Mouse (Mus musculus) embryonic stem cell, embryonic (primary cell): ENCODE measurements at regions not wholly inside any gene's neighbourhood (a gene's known extent, or its start where the extent isn't known, plus 50 kb on each side); places are given as distances from the start of the nearest gene placed in this dataset.

Source experiments
- CTCF ChIA-PET, 4 experiments: fragments of 300-600 bp in 2 of 4; fragments of 350-600 bp in 2 of 4; sonication (Branson Sonifier 250); formaldehyde crosslinking; loops; one replicate each; lab custom pipeline; 2022; ENCODE audit warnings: inconsistent platforms in 2 of 4; lab: Charles Lee
- POLR2A ChIA-PET, 4 experiments: fragments of 300-600 bp in 2 of 4; fragments of 350-600 bp in 2 of 4; sonication (Branson Sonifier 250); formaldehyde crosslinking; loops; one replicate each; lab custom pipeline; 2022; ENCODE audit warnings: antibody characterized with exemption in 4 of 4, inconsistent platforms in 1 of 4; lab: Charles Lee

GRCm38 (mm10) chr2:82508595-82508994 lies 434.8 kb upstream of the Fsip2 start:
- ChIA-PET POLR2A (no interaction called here), CTCF (no interaction called here)

DNA sequence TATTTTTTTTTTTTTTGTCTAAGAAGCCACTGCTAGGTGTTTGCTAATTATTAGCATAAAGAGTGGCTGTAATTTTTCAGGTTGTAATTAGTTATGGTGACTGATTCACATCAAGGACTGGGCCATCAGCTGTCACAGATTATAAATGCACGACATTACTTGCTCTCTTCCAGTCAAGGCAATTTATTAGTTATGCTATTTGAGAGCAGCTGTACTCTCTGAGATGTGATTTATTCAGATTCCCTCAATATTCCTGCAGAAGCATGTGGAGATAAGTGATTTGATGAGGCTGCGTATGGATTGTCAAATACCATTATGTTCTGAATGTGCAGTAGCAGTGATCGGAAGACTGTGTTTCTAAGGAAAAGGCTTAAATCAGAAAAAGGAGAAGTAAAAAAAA lies 428.3 kb upstream of the Fsip2 start:
- POLR2A ChIA-PET = no interaction called here
- CTCF ChIA-PET = no interaction called here

DNA sequence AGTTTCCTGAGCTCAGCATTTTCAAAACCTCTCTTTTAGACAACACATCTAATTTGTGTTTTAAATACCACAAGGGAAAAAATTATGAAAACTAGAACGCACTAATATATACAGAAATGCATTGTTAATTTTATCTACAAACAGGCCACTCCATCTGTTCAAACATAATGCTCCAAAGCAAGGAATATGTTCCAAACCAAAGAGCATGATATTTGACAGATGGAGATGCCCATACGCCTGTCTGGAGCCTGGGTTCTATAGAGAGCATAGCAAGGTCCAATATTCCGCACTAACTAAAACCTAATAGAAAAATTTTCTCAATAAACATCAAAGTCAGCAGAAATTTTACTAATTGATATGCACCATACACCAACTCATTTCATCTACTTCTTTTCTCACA lies 423.5 kb upstream of the Fsip2 start:
- CTCF ChIA-PET = no interaction called here
- POLR2A ChIA-PET = no interaction called here

DNA sequence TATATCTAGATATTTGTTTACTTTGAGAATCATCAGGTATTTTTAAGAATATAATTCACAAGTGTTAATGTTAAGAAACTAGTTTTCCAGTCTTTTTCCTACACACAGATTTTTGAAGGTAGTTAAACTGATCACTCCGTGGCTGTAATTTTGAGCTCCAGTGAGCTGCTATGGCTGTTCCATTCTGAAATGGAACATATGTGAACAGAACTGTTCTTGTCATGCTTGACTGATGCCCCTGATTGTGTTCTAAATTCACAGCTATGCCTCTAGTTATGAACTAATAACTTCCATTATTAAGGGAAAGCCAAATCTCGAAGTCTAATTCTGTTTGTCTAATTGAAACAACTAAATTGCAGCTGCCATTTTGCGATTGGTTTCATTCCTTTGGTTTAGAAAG lies 404.5 kb upstream of the Fsip2 start:
- ChIA-PET CTCF (no interaction called here), POLR2A (no interaction called here)

DNA sequence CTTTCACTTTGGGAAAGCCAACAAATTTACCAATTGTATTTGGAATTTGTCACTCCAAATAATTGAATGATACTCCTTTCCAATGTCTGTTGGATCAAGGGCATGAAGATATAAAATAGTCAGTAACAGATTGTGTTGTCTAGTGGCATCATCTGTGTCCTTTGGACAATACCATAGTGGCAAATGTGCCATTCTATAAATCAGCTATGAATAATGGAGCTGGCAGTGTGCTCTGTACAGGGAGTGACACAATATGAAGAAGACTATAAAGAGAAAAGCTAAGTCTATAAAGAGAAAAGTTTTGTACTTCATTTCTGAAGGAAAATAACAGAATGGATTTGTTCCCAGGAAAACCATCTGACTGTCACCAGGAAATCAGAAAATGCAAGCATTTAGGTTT lies 402.8 kb upstream of the Fsip2 start:
- ChIA-PET POLR2A (no interaction called here), CTCF (no interaction called here)

- POLR2A ChIA-PET = interaction anchor here in 1 of 4 experiments (0.7 kb wide), 1 partner anchor 227 kb away, joined by 3 read pairs; no protein-coding TSS in a partner anchor
- CTCF ChIA-PET = interaction anchor here in 1 of 4 experiments (0.6 kb wide), 1 partner anchor 1809 kb away, joined by 8 read pairs; no protein-coding TSS in a partner anchor
These were observed 373.1 kb upstream of the Fsip2 start for GRCm38 (mm10) chr2:82570358-82570757.

- ChIA-PET POLR2A (no interaction called here), CTCF (no interaction called here)
These were observed 371.3 kb upstream of the Fsip2 start for GRCm38 (mm10) chr2:82572099-82572498.

GRCm38 (mm10) chr2:82573841-82574240 lies 369.6 kb upstream of the Fsip2 start:
- ChIA-PET POLR2A (interaction anchor here in 1 of 4 experiments (0.6 kb wide), 1 partner anchor 1628 kb away, joined by 4 read pairs; no protein-coding TSS in a partner anchor), CTCF (no interaction called here)

- CTCF ChIA-PET = no interaction called here
These were observed 363.8 kb upstream of the Fsip2 start for GRCm38 (mm10) chr2:82579665-82580064.

DNA sequence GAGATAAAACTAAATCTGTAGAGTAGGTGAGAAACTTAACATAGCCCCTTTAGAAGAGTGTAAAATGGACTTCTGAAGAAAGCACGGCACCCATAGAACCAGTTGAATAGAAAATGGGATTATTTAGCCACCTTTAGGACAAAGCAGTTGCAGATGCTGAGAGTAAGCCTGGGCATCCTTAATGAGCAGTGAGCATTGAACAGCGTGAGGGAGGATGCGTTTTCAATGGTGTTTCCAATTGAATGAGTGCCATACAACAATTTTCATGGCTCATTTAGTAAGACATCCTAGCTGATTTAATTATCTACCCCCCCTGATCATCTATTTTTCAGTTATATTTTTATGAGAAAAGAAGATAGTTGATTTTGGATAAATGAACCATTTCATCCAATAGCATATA lies 327.2 kb upstream of the Fsip2 start:
- CTCF ChIA-PET = no interaction called here
- POLR2A ChIA-PET = no interaction called here

More at GRCm38 (mm10) chr2:82579665-82580064, 363.8 kb upstream of the Fsip2 start:
- POLR2A ChIA-PET = interaction anchor here in 1 of 4 experiments (0.9 kb wide), 1 partner anchor 199 kb away, joined by 4 read pairs; no protein-coding TSS in a partner anchor

DNA sequence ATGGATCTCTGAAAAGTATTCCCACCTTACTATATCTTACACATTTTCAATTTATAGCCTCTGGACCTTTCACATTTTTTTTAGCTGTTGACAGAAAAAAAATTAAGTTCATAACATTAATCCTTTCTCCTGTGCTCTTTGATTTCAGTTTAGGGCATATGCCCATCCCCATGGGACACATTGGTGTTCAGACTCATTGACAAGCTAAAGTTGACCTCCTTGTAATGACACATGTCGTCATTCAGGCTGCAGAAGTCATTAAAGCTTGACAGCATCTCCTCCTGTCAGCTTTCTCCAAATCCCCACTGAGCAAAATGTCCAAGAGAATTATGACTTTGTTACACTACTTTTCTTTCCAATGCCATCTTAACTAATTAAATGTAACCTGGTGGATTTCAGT lies 322.9 kb upstream of the Fsip2 start:
- POLR2A ChIA-PET = no interaction called here
- CTCF ChIA-PET = no interaction called here

GRCm38 (mm10) chr2:82644428-82644827 lies 299.0 kb upstream of the Fsip2 start:
- CTCF ChIA-PET = no interaction called here

More at GRCm38 (mm10) chr2:82644428-82644827, 299.0 kb upstream of the Fsip2 start:
- POLR2A ChIA-PET = no interaction called here
